Mouse (Mus musculus): Measurements from ENCODE around the gene Bcas3. TPM values are rescaled to one million over a fixed set of nuclear protein-coding genes. Genes with fewer than 3 reads are reported as not detected.
A peak's percentile ranks its signal among the peaks of the same experiment; 100 is the strongest.

Gene Bcas3
- total RNA-seq, 1 experiment from 2014 or later, result 19.2 TPM

- no peak for ATAC-seq (replicated peaks; ENCODE audit: insufficient number of reproducible peaks, low FRiP score, low TSS enrichment, poor library complexity, severe bottlenecking)
Measured at GRCm38 (mm10) chr11:85361621-85362020, 8.7 kb downstream of the Bcas3 start.

- no peak for ATAC-seq (replicated peaks; ENCODE audit: insufficient number of reproducible peaks, low FRiP score, low TSS enrichment, poor library complexity, severe bottlenecking)
Measured at GRCm38 (mm10) chr11:85366168-85366567, 13.2 kb downstream of the Bcas3 start.

DNA sequence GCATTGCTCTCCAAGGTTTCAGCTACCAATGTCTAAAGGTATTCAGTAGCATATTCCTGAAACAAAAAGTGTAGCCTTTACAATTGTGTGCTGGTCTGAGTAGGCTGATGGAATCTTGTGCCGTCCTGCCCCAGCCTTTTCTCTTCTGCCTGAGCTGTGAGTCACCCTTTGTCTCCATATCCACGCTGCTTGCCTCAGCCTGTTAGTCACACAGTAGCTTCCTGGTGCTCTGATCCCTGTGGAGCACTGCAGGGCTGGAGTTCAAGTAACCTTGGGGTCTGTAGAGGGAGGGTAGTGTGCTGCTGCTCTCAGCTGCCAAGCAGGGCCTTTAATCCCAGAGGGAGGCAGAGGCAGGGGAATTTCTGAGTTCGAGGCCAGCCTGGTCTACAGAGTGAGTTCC, 14.9 kb downstream of the Bcas3 start:
- no peak for ATAC-seq (replicated peaks; ENCODE audit: insufficient number of reproducible peaks, low FRiP score, low TSS enrichment, poor library complexity, severe bottlenecking)

DNA sequence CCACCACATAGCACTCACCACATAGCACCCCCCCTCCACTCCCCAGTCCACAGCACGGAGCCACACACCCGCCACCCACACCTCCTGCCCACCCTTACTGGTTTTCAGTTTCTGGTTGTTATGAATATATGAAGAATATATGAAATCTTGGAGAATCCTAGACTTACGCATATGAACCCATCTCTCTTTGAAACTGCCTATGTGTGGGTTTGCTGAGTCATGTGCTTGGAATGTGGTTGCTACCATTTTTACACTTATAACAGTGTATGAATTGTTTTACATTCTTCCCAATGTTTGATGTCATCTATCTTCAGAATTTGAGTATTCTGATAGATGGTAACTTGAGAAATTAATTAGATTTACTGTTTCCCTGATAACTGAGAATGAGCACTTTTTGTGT, 26.1 kb downstream of the Bcas3 start:
- ATAC-seq (replicated peaks; ENCODE audit: insufficient number of reproducible peaks, low FRiP score, low TSS enrichment, poor library complexity, severe bottlenecking), result no peak

DNA sequence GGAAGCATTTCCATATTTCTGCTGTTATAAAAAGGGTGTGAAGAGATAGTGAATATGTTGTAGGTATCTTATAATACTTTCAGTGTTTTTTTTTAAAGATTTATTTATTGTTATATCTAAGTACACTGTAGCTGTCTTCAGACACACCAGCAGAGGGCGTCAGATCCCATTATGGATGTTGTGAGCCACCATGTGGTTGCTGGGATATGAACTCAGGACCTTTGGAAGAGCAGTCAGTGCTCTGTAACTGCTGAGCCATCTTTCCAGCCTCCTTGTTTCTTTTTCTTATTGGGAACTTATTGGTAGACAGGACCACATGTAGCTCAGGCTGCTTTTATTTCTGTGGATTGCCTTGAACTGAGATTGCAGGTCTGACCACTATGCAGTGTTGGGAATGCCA, 27.1 kb downstream of the Bcas3 start:
- no peak for ATAC-seq (replicated peaks; ENCODE audit: insufficient number of reproducible peaks, low FRiP score, low TSS enrichment, poor library complexity, severe bottlenecking)

- ATAC-seq (replicated peaks; ENCODE audit: insufficient number of reproducible peaks, low FRiP score, low TSS enrichment, poor library complexity, severe bottlenecking), result peak; percentile 75
Measured at GRCm38 (mm10) chr11:85382055-85382454, 29.1 kb downstream of the Bcas3 start.

- ATAC-seq (replicated peaks; ENCODE audit: insufficient number of reproducible peaks, low FRiP score, low TSS enrichment, poor library complexity, severe bottlenecking), result no peak
Measured at GRCm38 (mm10) chr11:85383975-85384821, 31.2 kb downstream of the Bcas3 start.

GRCm38 (mm10) chr11:85392179-85392863, 39.4 kb downstream of the Bcas3 start:
- ATAC-seq (replicated peaks; ENCODE audit: insufficient number of reproducible peaks, low FRiP score, low TSS enrichment, poor library complexity, severe bottlenecking), result no peak

DNA sequence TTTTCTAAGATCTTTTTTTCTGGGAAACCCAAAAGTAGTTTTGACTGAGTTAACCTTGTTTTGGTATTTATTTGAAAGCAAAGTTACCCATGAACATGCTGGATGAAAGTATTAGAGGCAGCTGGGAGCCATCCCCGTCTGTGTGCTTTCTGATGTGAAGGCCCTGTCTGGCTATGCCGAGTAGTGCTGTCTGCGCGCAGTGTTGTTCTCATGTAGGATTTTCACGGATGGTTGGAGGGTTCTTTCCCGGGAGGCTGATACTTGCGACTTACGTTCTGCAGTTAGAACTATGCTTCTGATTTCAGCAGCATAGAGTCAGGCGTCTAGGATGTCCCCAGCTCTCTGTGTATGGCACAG, 39.9 kb downstream of the Bcas3 start:
- ATAC-seq (replicated peaks; ENCODE audit: insufficient number of reproducible peaks, low FRiP score, low TSS enrichment, poor library complexity, severe bottlenecking), result no peak

- no peak for ATAC-seq (replicated peaks; ENCODE audit: insufficient number of reproducible peaks, low FRiP score, low TSS enrichment, poor library complexity, severe bottlenecking)
Measured at GRCm38 (mm10) chr11:85393990-85394389, 41.0 kb downstream of the Bcas3 start.

DNA sequence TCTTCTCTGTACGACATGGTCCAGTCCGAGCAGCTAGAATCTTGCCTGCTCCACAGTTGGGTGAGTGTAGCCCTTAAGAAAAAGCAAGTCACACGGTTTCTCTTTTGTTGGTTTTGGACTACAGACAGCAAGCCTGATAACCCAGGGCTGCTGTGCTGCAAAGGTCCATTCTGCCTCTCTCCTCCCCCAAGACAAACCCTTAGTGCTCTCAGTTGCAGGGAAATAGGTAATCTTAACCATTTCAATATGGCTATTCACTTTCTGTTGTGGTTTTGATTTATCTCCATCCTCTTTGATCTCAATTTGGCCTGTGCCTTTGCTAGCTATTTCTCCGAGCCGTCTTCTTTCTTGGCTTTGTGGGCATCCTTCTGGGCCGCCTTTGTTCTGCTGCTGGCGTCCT, 42.4 kb downstream of the Bcas3 start:
- no peak for ATAC-seq (replicated peaks; ENCODE audit: insufficient number of reproducible peaks, low FRiP score, low TSS enrichment, poor library complexity, severe bottlenecking)

DNA sequence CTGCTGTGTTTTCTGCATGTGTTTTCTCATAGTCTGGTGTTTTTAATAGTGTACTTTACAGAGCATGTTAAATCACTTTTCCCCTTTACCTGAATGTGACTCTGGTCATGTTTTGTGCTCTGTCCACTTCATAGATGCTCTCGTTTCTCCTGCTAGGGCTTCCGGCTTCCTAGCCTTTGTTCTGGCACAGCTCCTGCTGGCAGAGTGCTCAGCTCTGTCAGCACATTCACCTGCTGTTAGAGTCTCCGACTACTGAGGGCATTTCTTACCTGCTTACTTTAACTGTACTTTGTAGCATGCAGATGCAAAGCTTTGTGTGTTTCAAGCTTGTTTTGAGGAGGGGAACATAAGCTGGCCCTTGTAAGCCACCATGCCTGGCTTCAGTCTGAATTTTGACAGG, 53.6 kb downstream of the Bcas3 start:
- ATAC-seq (replicated peaks; ENCODE audit: insufficient number of reproducible peaks, low FRiP score, low TSS enrichment, poor library complexity, severe bottlenecking), result no peak

DNA sequence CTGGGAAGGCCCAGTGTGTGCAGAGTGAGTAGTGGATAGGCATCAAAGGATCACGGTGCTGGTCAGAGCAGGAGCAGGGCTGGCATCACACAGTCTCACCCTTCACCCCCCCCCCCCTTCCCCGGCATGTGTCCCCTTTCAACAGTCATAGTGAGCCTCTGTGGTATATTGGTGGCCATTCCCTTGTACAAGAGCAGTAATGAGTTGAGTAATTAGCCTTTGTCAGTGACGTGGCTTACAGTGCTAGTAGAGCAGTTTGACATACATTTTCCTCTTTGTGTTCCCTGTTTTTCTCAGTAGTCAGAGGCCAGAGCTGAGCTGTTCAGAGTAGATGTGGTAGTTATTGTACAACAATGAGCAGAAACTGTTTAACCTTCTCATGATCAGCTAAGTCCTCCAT, 54.7 kb downstream of the Bcas3 start:
- no peak for ATAC-seq (replicated peaks; ENCODE audit: insufficient number of reproducible peaks, low FRiP score, low TSS enrichment, poor library complexity, severe bottlenecking)

GRCm38 (mm10) chr11:85412319-85412718, 59.4 kb downstream of the Bcas3 start:
- ATAC-seq (replicated peaks; ENCODE audit: insufficient number of reproducible peaks, low FRiP score, low TSS enrichment, poor library complexity, severe bottlenecking), result no peak

- no peak for ATAC-seq (replicated peaks; ENCODE audit: insufficient number of reproducible peaks, low FRiP score, low TSS enrichment, poor library complexity, severe bottlenecking)
Measured at GRCm38 (mm10) chr11:85414476-85414875, 61.5 kb downstream of the Bcas3 start.

DNA sequence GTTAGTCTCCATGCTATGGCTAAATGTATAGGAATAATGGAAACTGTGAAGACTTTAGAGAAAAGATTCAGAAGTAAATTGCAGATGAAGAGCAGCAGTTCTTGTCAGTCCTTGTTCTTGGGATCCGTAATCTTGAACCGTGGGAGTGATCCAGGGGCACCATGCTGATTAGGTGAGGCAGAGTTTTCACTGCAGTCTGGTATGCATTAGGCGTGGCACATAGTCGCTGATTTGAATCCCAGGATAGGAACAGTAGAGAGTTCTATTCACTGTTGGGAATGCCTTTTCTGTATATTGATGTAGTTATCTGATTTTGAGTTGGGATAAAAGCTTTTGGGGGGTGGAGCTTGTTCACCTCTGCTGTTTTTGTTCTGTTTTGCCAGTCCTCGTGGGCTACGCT, 74.4 kb downstream of the Bcas3 start:
- no peak for ATAC-seq (replicated peaks; ENCODE audit: insufficient number of reproducible peaks, low FRiP score, low TSS enrichment, poor library complexity, severe bottlenecking)

DNA sequence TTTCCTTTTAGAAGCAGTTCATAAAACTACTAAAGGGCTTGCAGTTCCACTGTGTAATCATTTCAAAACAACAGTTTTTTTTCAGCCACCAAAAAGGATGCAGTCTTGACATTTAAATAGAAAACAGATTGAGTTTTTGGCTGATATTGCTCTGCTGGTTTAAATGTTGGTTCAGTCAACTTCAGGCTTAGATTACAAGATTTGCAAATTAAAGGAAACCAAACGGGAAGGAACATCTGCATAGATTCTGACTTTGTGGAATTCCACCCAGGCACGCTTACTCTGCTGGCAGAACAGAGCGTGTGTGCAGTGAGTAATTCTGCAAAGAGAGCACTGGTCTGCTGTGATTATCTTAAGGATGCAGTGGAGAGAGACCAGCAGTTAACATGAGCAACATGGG, 75.3 kb downstream of the Bcas3 start:
- ATAC-seq (replicated peaks; ENCODE audit: insufficient number of reproducible peaks, low FRiP score, low TSS enrichment, poor library complexity, severe bottlenecking), result no peak

DNA sequence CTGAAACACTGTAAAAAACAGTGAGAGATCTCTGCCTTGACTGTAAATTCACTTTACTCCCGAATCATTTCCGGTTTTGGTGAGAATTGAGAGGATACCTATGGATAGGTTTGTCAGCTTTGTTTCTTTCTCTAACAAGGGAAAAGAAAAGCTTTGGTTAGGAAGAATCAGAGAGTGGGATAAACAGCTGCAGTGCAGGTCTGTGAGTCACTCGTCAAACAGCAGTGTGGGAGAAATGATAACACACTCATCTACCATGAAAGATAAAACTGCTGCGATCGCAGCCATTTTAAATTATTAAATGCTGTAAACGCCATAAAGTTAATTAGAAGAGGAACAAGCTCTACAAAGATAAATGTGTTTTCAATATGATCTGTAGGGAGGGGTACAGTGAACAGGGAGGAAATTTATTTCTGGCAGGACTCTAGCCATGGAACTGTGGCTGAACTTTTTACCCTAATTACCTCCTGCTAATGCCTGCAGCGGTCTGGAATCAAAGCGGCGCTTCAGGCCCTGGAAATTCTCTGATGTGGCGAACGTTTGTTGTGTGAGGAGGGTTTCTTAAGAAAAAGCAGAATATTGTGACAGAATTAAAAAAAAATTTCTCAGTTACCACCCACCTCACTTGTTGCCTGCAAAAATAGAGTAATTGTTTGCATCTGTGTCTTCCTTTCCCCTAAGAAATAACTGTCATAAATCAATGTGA, 77.9 kb downstream of the Bcas3 start:
- ATAC-seq (replicated peaks; ENCODE audit: insufficient number of reproducible peaks, low FRiP score, low TSS enrichment, poor library complexity, severe bottlenecking), result no peak

GRCm38 (mm10) chr11:85447375-85447774, 94.4 kb downstream of the Bcas3 start:
- ATAC-seq (replicated peaks; ENCODE audit: insufficient number of reproducible peaks, low FRiP score, low TSS enrichment, poor library complexity, severe bottlenecking), result no peak

All from monocyte, adult 5-6 weeks (primary cell).